Mouse (Mus musculus): ENCODE results near the gene Thap7. TPM values are rescaled to one million over a fixed set of nuclear protein-coding genes. Genes with fewer than 3 reads are reported as not detected.

Gene Thap7
- total RNA-seq, 4 experiments from 2014 or later = 42.9 to 47.0 (median 45.1) TPM

DNA sequence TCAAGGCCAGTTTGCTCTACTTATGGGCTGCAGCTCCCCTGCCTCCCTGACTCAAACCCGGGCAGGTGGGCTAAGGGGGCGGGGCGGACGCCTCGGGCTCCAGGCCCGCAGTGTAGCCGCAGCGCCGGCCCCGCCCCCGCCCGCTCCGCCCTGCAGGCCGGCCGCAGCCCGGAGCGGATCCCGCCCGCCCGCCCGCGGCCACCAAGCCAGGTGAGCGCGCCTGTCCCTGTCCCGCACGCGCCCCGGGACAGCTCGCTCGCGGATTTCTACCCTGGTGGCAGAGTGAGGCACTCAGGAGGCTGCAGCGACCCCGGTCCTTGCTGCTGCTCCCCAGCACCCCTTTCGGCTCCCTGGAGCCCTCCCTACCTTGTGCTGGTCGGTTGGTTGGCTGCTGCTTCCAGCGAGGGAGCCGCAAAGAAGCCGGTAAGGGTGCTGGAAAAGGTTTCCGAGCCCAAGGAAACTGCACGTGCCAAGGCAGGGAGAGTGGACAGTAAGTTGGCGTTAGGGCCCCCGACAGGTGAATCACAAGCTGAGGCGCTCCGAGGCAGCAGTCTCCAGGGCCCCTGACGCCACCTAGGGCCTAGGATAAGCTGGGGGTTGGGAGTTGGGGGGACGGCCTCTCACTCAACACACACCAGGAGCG is 41.3 kb downstream of the Thap7 start, which contains the start of gene Aifm3:
Gene Aifm3, plus strand, starts transcription at position 143 of the 643 bp plus-strand sequence.
- no peak for DNase-seq (ENCODE audit: low spot score in 2 of 2)

GRCm38 (mm10) chr16:17488478-17489468 is 42.2 kb downstream of the Thap7 start:
- DNase-seq (ENCODE audit: low spot score in 2 of 2) = no peak

GRCm38 (mm10) chr16:17486505-17486904 is 44.4 kb downstream of the Thap7 start:
- no peak for DNase-seq (ENCODE audit: low spot score in 2 of 2)

GRCm38 (mm10) chr16:17481465-17481864 is 49.5 kb downstream of the Thap7 start:
- DNase-seq (ENCODE audit: low spot score in 2 of 2) = no peak

DNA sequence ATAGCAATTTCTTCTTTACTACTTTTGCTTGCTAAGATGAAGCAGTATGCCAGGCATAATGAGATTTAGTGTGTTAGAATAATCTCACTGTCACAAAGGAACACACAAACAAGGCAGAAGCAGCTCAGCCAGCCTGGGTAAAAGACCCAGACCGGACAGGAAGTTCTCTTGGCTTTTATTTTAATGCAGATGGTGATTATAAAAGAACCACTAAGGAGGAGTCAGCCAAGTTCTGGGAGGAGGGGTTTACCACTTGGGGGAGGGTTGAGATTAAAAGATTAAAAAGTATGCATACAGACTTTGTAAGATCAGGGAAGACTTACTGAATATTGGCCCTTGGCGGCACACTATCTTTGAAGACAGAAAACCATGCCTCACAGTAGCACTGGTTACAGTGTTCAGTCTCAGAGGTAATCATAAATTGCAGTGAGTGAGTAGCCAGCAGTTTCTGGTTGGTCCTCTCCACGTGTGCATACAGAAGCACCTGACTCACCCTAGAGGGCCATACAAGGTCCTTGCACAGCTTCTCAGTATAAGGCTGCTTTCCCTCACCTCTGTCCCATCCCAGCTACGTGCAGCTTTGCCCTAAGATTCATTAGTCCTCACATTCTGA is 52.5 kb downstream of the Thap7 start:
- DNase-seq (ENCODE audit: low spot score in 2 of 2) = no peak

Other genes with a start within 250 kb of the Thap7 start
- 1 to 10 TPM; 1.6 to 2.6 (median 2.2) TPM for gene Serpind1, start 199.8 kb downstream of the Thap7 start, total RNA-seq (2022)
- 10 to 100 TPM; 19.5 to 21.6 (median 20.7) TPM for gene Snap29, start 125.2 kb downstream of the Thap7 start, total RNA-seq (2022)
- 100 to 1,000 TPM; 261 to 306 (median 301) TPM for gene Pi4ka, start 124.8 kb downstream of the Thap7 start, total RNA-seq (2022)
- 10 to 100 TPM; 35.3 to 49.3 (median 38.4) TPM for gene Crkl, start 79.1 kb downstream of the Thap7 start, total RNA-seq (2022)
- gene Aifm3, start 41.5 kb downstream of the Thap7 start, total RNA-seq (2022) = 100 to 1,000 TPM in 2 of 4 experiments, 10 to 100 TPM in 2; 92.5 to 137 (median 109) TPM
- gene Lztr1, start 22.4 kb downstream of the Thap7 start, total RNA-seq (2022) = 100 to 1,000 TPM; 194 to 222 (median 203) TPM
- 1 to 10 TPM in 3 of 4 experiments, under 1 TPM in 1; 0.91 to 1.6 (median 1.4) TPM for gene Lrrc74b, start 30.1 kb upstream of the Thap7 start, total RNA-seq (2022)
- 1 to 10 TPM; 1.2 to 1.9 (median 1.6) TPM for gene P2rx6, start 30.7 kb upstream of the Thap7 start, total RNA-seq (2022)
- 100 to 1,000 TPM in 2 of 4 experiments, 10 to 100 TPM in 2; 80.6 to 117 (median 97.4) TPM for gene Slc7a4, start 52.1 kb upstream of the Thap7 start, total RNA-seq (2022)
- 10 to 100 TPM; 51.8 to 70.7 (median 60.0) TPM for gene Smpd4, start 88.2 kb upstream of the Thap7 start, total RNA-seq (2022)
- 10 to 100 TPM; 29.8 to 42.6 (median 41.3) TPM for gene Ccdc74a, start 115.3 kb upstream of the Thap7 start, total RNA-seq (2022)
- gene Med15, start 201.8 kb upstream of the Thap7 start, total RNA-seq (2022) = 10 to 100 TPM; 72.6 to 84.6 (median 78.3) TPM
- gene Klhl22, start 228.5 kb upstream of the Thap7 start, total RNA-seq (2022) = 100 to 1,000 TPM in 2 of 4 experiments, 10 to 100 TPM in 2; 95.8 to 105 (median 101) TPM

Data from layer of hippocampus, adult 8-10 months (tissue).